Mouse (Mus musculus) retina, postnatal 1 day (tissue): ENCODE results near the gene Entpd6.

Experiments used
- DNase-seq: peaks from one replicate; pipeline ENCODE4 v3.0.0-alpha.2; 2012

Entpd6 gene

DNA sequence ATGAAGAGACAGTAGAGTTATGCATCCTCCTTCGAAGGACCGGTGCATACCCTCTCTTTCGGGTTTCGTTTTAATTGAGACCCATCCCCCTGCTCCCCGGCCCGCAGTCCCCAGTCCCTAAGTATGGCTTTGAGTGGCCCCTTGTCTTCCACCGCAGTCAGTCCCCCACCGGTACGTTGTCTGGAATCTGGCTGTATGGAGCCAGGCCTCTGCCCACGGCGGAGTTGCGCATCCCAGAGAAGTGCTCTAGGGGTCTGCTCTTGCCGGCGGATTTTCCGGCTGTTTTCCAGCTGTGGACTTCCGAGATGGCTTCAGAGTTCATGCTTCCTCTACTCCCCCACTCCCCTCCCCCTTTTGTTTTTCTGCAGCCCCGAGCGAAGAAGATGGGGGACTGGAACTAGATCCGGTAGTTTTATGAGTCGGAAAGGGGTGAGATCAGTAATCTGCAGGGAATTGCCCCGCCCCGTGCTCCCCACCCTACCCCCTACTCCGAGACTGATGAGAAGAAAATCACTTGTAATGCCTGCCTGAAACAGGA, 38.5 kb downstream of the Entpd6 start:
- peak; percentile 59 for DNase-seq

DNA sequence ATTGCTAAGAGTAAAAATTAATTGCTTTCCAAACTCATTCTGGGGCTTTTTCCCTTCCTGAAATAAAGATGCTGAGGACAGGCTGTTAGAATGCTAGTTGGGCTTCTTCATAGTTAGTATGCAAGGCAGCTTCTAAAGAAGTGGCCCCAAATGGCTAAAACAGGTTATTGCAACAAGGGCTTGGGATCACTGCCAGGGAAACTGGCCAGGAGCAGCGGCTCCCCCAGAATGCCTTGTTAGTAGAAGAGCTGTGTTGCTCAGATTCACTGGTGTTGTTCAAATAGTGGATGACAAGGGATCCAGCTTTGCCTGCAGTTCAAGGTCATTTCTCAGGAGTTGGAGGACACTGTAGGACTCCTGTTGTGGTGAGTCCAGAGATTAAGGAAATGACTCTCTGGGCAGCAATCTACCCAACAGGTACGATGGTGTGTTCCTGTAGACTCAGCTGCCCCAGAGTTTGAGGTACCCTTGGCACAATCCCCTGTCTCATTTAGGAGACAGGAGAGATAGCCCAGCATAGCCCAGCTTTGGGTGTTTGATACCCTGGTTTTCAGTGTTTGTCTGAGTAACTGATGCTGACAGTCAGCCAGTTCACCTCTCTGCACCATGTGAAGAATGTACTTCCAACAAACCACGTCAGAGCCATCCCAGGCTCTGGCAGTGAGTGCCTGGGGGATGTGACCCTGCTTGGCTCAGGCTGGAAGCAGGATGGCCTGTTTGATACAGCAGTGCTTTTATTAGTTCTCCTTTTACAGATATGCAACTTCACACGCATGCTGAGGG, 40.1 kb downstream of the Entpd6 start:
- DNase-seq: peak; percentile 51

DNA sequence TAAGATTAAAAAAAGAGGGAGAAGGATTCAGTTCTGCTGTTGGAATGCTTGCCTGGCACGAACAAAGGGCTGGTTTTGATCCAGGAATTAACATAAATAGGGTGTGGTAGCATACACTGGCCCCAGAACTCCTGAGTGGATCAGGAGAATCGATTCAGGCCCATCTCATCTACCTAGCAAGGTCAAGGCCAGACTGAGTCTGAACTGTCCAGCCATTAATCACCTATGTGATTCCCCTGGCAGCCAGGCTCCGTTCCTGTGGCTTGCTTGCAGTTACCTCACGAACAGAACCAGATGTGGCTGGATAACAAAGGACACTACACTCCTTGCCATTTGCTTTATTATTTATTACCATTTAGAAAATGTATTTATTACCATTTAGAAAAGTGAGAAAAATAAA, 44.5 kb downstream of the Entpd6 start:
- DNase-seq: no peak

DNA sequence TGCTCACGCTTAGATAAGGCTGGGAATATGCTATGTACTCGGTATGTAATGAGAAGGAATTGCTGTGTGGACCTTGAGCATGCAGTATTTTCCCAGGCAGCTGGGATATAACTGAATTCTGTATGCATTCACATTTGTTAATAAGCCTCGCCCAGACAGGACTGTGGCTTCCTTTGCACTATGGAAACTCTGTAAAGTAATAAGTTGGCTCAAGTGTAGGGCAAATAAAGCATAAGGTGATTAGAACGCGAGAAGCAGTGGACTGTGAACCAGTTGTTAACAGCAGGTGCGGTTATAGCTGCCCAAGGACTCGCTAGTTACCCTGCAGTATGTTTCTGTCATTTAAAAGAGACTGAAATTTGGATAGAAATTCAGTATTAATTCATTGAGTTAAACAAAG, 49.2 kb downstream of the Entpd6 start:
- DNase-seq: no peak

DNA sequence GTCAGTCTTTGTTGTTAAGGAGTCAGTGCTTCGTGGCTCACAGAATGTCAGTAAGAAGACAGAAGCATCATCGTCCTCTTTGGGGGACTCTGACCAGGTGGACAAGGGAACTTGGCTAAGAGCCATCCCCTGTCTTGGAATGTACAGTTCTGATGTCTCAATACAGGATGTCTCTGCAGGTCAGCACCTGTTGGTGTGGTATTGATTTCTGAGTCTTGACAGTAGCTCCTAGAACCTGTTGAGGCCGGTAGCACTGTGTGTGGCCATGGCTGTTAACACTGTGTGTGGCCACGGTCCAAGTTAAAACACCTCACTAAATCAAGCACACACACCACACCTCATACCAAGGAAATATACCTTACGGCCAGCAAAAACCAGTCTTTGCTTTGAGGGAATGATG, 51.8 kb downstream of the Entpd6 start:
- DNase-seq: no peak

DNA sequence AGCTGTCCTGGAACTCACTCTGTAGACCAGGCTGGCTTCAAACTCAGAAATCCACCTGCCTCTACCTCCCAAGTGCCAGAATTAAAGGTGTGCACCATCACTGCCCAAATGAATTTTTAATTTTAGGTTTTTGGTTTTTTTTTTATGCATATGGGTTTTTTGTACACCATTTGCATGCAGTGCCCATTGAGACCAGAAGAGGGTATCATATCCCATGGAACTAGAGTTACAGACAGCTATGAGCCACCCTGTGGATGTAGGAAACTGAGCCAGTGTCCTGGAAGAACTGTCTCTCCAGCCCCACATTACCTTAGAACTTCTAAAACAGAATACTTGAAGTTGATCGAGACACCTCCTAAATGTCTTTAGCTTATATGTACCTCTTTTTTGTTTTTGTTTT, 54.2 kb downstream of the Entpd6 start:
- peak; percentile 44 for DNase-seq

DNA sequence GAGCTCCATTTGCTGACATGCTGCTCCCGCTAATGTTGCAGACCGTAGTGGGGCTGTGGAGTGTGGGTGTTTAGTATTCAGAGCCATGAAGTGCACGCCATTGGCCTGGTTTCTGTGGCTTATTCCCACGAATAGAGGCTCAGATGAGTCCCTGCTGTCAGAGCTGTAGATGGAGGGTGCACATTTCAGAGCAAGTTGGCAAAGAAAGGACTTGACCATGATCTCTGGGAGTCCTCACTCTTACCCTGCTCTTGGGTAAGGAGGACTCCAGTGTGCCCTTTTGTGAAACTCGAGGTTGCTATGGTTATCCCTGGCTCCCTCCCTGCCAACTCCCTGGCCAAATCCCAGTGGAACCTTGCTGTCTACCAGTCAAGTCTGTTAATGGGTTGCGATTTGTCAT, 59.5 kb downstream of the Entpd6 start:
- DNase-seq: no peak

DNA sequence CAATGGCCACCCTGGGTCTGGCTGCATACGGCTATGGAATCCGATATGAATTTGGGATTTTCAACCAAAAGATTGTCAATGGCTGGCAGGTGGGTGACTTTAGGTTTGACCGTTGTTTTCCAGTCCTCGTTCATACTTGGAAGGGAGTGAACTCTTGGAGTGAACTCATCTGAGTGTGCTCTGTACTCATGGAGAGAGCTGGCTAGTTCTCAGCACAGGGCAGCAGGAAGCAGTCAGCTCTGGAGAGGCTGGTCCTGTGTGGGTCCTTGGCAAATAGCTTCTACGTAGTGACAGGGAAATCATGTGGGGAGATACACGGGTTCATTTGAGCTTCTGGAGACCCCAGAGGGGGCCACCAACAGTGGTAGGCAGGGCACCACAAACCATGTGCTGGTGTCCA, 60.0 kb downstream of the Entpd6 start:
- DNase-seq: no peak

DNA sequence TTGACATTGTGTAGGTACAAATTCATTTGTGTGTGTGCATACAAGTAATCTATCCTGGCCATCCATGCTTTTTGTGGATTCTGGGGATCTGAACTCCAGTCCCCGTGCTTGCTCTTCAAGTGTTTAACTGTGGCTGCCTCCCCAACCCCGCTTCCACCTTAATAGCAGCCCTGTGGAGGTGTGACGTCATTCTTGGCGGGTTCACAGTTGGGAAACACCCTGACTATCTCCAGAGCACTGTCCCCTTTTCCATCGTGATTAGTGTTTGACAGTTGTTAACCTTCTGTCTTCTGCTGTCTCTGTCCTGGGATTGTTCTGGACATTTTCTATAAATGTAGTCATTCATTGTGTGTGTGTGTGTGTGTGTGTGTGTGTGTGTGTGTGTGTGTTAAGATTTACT, 61.8 kb downstream of the Entpd6 start:
- no peak for DNase-seq

DNA sequence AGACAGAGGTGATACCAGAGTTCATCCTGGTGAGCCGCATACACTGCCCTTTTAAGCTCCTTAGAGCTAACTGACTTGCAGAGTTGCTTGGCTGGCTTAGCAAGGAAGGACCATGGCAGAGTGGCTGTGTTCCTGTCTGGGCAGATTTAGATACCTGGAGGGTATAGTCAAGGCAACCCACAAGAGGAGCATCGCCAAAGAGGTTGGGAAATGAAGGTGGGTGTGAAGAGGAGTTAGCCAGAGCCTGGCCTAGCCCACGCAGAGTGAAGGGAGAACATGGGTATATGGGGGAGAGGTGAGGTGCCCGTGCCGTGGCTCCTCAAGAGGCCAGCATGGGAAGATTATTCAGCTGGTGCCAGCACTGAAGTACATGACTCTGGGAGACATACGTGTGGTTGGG, 64.0 kb downstream of the Entpd6 start:
- DNase-seq: no peak

DNA sequence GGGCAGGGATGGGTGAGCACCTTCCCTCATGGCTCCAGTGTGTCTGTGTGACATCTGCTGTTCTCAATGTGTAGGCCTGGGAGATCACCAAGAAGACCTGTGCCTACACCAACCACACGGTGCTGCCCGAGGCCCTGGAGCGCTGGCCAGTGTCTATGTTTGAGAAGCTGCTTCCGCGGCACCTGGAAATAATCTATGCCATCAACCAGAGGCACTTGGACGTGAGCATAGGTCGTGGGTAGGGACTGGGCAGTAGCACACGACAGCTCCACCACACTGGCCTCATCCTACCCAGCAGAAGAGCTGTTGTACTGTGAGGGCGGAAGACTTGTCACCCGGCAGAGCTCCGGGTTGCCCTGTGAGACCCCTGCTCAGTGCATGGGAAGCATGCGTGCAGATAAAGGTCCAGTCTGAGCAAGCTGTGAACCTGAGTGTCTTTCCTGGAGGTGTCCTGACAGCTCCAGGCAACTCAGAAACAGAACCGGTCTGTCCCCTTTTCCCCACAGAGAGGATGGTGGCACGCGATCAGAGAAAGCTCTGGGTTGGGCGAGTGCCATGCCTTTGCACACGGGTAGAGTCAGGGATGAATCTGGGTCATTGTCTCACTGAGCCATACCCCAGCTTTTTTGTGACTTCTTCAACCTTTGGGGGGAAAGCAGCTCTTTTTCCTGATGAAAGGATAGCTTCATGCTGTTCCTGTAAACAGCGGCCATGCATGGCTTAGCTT, 68.0 kb downstream of the Entpd6 start:
- no peak for DNase-seq

DNA sequence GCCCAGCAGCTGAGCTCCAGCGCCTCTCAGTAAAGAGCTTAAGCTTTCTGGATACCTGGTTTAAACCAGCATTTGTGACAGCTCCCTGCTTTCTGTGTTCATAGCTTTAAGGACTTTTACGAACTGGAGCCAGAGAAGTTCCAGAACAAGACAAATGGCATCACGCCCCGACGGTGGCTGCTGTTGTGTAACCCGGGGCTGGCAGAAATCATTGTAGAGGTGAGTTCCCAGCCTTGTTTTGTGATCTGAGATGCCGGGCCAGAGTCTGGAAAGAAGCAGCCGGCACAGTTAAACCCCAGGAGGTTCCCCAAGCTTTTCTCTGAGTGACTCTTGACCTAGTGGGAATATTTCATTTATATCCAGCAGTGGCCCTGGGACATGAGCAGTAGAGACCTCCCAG, 69.9 kb downstream of the Entpd6 start:
- DNase-seq: no peak

DNA sequence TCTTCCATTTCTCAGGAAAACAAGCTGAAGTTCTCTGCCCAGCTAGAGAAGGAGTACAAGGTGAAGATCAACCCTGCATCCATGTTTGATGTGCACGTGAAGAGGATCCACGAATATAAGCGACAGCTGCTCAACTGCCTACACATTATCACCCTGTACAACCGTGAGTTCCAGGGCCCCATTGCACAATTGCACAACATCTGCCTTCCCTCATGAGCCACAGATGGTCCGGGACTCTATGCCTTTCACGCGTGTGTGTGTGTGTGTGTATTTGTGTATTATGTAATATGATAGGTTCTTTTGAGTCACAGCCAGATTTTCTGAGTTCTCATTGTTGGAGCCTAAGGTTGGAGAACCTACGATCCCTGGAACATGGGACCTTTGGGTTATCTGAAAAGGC, 71.9 kb downstream of the Entpd6 start:
- DNase-seq: no peak
